Mouse (Mus musculus): Measurements from ENCODE around the gene Prex1.

The Prex1 gene

DNA sequence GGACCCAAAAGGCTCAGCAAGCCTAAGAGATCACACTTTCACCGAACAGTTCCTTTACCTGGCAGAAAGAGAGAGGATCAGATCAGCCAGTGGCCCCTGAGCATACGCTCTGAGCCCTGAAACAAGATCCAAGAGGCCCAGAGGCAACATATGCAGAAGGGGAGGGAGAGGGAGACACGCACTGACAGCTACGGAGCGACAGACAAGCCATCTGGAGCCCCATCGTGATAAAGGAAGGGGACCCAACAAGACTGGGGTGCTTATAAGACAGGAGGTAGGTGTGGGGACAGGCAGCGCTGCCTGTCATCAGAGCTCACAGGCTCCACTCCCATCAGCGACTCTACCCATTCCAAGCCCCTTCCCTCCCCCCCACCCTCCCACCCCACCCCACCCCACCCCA, 27.8 kb downstream of the Prex1 start:
- DNase-seq (ENCODE audit: low spot score) = no peak

DNA sequence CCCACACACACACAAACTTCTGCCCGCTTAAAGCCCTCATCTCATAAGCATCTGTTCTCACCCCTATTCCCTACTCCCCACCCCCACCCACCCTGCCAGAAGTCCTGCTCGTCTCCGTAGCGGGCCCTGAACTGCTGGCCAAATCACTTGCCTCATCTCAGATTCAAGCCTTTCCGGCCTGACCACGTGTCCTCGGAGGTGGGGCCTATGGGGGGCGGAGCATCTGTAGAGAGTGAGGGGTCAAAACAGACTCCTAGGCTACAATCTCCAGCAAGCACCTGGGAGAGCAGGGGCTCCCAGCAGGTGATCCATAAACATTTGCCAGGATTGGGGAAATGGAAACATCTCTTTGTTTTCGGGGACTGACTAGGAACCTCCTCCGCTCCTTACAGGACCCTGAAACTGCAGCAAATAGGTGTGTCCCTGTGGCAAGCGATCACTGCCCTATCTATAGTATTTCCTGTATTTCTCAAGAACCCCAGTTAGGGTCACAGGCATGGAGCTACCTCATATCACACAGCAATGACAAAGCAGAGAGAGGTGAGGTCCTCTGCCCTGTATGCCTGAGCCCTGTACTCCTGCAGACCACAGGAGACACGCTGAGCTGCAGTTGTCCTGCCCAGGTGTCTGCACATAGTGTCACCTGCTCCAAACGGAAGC, 29.6 kb downstream of the Prex1 start:
- peak; percentile 11 for DNase-seq (ENCODE audit: low spot score)

DNA sequence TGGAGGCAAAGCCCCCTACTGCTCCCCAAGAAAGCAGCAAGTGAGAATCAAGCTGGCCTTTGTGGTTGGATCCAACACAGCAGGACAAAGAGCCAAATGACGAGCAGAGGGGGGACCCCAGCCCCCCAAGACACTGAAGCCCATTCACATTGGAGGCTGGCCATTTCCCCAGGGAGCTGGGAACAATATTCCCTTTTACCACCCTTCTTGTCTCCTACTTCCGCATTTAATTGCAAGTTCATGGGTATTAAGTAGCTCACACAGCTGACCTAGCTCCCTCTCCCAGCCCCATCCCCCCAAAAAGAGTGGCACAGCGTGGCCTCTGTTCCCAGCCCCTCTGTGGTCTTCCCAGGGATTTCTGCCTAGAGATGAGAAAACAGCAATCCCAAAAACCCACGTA, 30.8 kb downstream of the Prex1 start:
- no peak for DNase-seq (ENCODE audit: low spot score)

DNA sequence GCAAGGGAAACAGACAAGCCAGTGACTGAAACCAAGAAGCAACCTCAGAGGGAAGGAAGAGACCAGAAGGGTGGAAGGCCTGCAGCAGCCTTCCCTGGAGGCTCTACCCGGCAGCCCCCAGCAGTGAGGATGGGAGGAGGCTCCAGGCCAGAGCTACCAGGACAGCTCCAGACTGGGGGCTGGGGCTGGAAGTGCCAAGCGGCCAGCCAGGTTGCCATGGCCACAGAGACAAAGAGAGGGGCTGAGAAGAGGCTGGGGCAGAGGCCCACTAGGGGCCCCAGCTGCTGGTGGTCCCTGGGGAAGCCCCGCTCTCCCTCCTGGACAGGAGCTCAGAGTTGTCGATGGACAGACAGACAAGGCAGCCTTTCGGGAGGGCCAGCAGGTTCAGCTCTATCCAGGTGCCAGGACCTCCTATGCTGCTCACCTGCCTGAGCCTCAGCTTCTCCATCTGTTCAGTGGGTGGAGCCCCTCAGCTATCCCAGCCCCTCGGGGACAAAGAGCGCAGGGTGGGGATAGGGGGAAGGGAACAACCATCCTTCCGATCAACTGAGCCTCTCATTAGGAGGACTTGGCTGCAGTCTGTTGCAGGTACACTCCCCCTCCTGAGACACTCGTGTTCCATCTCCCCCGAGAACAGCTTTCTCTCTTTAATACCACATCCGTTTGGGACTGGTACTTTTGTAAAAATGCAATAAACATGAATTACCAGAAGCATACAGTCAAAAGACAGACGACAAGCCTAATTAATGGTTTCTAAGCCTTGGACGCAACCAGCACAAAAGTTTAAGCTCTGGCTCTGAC, 34.5 kb downstream of the Prex1 start:
- DNase-seq (ENCODE audit: low spot score) = no peak

DNA sequence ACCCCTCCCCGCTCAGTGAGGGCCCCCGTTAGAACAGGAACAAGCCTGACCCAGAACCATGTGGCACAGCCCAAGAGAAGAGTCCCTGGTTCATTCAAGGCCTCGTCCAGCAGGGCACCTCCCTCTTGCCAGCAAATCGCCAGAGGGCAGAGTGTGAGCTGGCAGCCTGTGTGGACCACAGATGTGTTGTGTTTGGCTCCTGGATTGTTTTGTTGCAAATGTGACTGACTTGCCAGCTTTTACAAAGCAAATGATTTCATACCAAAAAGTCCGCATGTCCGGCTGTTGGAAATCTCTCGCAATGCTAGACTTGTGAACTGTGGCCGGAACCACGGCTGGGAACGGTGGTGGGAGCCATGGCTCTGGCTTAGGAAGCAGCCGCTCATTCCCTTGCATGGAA, 36.7 kb downstream of the Prex1 start:
- no peak for DNase-seq (ENCODE audit: low spot score)

DNA sequence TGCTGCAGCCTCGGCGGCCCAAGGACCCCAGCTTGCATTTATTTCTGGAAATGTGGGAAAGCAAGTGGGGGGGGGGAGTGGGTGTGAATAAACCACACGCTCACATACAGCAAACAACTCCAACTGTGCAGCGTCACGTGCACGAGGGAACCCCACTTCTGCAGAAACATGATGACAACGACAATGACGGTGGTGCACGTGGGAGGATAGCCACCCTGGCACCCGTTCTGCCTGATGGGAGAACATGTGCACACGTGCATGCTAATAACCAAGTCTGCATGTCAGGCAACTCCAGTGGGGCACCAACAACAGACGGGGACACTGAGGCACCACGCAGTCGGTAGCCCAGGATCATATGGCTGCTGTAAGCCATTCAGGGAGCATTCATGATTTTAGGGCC, 37.1 kb downstream of the Prex1 start:
- no peak for DNase-seq (ENCODE audit: low spot score)

DNA sequence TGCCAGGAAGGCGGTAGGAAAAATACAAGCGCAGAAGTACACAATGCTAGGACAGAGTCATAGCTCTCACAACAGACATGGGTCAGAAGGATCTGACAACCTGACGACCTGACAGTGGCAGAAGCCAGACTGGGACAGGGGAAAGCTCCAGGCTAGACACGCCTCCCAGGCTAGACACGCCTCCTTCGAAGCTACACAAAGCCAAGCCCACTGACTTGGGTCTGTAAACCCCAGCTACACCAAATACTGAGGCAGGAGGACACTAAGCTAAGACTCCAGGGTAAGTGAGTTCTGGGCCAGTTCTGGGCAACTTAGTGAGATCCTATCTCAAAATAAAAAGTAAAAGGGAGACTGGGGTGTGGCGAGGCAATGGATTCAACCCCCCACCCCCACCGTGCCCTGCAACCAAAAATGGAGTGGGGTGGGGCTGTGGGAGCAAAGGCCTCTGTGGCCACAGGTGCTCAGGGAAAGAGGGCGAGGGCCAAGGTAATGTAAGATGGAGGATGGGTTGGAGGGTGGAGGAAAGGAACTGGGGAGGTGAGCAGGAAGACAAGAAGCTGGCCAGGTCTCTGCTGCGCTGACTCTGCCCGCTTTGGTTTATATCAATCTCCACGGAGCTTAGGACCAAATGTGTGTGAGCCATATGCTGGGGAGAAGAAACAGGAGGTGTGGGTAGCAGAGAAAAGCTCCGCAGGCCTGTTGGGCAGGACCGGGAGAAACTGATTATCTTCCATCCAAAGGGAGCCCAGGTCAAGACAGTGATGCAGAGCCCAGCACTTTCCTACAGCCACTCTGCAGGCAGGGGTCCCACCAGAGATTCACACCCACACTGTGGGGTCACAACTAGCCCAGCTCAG, 37.8 kb downstream of the Prex1 start:
- DNase-seq (ENCODE audit: low spot score) = no peak

DNA sequence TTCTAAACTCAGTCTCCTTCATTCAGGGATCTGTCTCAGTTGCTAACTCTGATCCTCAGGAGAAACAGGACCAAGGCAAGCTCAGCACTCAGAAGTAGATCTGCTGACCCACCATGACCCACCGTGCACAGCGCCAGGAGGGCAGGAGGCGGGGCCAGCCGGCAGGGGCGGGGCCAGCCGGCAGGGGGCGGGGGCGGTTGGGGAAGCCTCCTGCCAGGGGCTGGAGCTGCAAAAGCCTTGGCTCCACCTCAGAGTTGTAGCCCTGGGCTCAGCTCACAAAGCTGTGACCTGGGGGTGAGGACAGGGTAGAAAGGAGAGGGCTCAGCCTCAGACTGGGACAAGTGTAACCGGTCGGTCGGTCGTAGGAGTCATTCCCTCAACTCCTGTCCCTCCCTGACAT, 38.9 kb downstream of the Prex1 start:
- DNase-seq (ENCODE audit: low spot score) = no peak

DNA sequence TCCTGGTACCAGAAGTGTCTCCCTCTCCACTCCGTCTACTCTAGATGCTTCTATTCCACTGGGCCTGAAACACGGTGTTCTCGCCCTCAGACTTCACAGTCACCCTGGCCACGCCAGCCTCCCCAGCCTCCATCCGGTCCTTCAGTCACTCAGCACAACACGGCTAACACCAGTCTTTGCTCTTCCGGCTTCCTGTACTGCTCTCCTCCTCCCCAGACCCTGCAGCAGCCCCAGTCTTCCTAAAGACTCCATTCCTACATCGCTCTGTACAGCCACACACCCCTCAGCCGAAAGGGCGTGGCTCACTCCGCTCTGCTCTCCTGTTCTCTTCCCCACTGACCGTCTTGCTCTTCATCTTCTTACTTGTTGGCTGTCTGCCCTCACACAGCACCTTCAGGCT, 39.7 kb downstream of the Prex1 start:
- DNase-seq (ENCODE audit: low spot score) = no peak

DNA sequence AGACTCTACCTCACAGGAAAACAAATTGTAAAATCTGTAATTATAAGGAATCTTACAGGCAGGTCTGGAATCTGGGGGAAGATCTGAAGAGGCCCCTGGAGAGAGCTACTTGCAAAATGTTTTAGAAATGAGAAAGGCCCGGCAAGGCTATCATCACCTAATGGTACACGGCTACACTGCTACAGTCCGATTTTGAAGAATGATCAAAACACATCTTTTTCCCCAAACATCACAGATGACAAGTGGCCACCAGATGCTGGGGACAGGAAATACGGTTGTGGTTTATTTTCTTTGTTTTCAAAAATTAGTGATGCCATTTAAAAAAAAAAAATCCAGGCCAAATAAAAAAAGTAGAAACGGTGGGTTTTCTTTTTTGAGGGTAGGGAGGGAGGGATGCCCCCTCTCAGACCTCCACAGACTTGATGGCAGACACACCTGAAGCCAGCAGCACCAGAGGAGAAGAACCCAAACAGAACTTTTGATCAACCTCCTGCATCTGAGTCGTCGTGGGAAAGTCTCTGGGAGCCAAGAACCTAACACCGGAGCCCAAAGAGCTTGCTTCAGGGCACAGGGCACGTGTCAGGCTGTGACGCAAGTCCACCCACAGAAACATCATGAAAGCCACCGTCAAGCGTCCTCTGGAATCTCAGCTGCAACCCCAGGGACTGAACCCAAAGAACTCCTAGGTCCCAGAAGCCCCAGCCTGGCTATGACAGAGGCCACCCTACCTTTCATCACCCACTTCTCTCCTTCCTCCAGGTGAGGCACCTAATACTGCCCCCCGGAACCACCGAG, 41.3 kb downstream of the Prex1 start:
- no peak for DNase-seq (ENCODE audit: low spot score)

DNA sequence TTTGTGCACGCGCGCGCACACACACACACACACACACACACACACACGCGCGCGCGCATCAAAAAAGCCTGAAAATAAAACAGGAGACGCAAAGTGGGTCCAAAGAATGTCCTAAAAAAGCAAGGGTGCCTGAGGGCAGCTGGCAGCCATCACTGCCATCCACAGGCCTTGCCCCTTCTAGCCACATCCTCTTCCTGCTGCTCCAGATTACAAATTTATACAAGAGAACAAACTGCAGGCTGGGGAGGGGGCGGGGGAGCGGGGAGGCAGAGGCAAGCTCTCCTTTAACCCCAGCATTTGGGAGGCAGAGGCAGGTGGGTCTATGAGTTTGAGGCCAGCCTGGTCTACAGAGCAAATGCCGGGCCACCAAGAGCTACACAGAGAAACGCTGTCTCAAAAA, 42.0 kb downstream of the Prex1 start:
- DNase-seq (ENCODE audit: low spot score) = no peak

DNA sequence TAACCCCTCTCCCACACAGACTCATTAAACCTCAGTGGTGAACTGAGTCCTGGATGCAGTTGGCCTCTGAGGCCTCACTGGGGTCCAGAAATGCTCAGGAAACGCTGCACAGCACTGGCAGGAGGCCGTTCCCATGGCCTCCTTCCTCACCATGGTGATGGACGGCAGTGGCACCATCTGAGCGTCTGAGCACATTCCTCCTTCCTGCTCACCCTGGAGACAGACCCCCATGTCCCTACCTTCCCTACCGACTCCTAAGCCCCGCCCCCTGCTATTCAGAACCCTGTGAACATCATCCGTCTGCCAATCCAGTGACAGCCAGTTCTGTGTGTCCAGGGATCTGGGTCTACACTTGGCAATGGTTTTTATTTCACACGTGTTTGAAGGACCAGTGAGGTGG, 42.6 kb downstream of the Prex1 start:
- no peak for DNase-seq (ENCODE audit: low spot score)

DNA sequence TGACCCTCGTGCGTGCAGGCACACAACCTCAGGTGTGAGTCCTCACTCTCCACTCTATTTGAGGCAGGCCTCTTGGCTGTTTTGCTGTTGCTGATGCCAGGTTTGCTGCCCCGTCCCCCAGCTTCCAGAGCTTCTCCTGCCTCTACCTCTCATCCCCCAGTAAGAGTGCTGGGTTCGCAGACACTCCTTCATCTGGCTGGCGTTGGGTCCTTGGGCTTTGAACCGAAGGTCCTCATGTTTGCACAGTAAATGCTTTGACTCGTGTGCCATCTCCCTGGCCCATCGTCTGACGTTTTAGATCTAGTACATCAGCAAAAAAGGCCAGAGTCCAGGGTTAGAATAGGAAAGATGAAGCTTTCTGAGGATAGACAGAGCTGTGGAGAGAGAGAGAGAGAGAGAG, 43.7 kb downstream of the Prex1 start:
- no peak for DNase-seq (ENCODE audit: low spot score)

DNA sequence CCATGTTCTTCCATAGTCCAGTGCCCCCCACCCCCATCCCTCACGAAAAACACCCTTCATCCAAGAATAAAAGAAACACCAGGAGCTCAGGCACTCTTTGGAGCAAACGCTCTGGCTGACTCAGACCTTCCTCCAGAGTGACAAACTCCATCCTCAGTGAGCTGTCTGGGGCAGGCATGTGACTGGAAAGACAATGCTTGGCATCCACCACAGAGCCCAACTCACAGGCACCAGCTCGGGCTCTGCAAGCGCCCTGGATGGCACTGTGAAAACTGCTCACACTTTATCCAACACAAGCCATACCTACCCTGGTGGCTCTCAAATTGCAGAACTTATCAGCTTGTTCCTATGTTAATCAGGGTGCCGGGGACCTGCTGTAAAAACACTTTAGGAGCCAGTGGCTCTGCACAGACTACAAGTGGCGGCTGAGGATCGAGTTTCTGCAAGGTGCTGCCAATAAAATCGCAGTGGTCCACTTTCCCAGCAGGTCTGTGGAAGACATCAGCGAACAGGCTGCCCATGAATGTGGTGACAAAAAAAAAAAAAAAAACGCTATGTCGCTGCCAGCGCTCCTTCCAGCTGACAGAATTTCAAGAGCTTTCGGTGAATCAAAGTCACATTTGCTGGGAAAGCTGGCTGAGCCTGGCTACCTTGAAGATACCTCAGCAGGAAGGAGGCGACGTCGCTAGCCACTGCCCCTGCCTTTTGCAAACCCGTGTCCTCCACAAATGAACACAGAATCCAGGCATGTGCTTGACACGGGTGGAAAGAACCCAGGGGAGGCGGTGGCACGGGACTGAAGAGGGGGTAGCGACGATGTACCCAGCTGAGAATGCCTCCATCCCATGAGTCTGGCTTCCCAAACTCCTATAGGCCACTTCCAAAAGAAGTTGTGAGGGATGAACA, 45.6 kb downstream of the Prex1 start:
- no peak for DNase-seq (ENCODE audit: low spot score)

DNA sequence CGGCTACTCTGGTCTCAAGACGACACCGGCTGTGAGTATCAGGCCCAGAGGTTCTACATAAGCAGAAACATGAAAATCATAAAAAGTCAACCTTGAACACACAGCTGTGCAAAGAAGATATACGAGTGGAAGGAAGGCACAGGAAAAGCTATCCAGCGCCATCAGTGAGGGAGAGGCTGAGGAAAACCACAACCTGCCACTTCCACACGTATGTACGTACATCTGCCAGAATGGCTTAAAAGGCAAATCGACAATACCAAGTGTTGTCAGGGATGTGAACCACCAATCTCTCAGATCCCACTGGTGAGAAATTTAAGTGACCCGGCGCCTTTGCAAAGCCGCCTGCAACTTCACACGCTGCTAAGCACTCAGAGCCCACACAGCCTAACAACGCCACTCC, 47.5 kb downstream of the Prex1 start:
- DNase-seq (ENCODE audit: low spot score) = no peak

DNA sequence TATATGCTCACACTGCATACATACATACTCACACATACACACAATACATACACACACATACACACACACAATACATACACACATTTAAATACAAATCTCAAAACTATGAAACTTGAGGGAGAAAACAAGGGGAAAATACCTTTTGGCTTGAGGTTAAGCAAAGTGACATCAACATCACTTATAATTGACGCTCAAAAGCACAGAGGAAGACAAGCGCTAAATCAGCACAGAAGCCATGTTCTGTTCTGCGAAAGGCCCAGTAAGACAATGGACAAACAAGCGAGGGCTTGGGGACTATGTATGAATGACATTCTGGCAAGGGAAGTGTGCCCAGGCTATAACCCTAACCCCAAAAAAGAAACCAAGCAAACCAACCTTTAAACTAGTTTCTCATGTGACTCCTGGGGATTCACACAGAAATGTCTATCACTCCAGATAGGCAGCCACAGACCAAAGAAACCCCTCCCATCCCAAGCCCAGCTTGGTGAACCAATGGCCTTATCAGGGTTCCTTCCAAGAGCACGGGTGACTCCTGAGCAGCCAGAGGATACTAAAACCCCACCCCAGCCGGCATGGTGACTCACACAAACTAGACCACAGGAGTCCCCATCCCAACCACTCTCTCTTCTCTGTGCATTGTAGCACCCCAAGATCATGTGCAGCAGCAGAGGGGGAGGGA, 48.2 kb downstream of the Prex1 start:
- DNase-seq (ENCODE audit: low spot score) = no peak

DNA sequence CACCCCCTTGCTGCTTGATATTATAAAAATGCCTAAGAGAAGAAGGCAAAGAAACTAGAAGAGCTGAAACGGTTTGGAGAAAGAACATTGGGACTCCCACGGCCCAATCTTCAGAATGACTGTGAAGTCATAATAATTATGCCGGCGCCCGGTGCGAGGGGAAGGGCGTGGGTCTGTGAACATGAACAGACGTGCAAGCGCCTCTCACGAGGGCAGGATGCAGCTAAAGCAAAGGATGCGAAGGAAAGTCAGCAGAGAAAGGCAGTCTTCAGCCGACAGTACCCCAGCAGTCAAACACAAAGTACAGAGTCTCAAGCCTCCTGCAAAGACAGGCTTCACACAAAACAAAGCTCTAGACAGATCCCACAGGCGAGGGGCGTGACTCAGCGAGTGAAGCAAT, 49.1 kb downstream of the Prex1 start:
- DNase-seq (ENCODE audit: low spot score) = no peak

DNA sequence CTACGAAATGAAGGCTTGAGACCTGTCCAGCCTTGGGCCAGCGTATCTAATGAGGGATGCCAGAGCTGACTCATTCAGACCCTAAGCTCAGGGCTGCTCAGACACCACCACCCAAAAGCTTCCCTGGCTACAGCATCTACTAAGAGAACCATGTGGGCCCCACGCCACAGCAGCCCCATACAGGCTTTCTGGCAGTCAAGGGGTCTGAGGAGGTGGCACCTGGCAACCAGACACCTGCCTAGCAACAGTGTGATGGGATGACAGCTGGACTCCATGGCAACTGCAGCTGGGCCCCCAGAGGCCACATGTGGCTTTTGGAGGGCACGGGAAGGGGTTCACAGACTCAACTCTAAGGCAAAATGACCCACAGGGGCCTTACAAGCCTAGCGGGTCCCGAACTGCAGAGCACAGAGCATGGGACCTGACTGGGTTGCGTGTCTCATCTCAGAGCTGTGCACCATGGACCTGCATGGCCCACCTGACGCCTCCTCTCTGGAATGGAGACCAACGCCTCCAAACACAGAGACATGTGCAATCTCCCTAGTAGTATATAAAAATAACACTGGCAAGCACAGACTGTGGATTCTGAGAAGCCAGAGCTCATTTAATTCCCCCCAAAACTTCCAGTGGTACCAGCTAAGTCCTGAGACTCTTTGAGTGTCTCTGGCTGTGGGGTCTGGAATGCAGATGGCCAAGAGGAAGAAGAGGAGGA, 50.2 kb downstream of the Prex1 start:
- no peak for DNase-seq (ENCODE audit: low spot score)

DNA sequence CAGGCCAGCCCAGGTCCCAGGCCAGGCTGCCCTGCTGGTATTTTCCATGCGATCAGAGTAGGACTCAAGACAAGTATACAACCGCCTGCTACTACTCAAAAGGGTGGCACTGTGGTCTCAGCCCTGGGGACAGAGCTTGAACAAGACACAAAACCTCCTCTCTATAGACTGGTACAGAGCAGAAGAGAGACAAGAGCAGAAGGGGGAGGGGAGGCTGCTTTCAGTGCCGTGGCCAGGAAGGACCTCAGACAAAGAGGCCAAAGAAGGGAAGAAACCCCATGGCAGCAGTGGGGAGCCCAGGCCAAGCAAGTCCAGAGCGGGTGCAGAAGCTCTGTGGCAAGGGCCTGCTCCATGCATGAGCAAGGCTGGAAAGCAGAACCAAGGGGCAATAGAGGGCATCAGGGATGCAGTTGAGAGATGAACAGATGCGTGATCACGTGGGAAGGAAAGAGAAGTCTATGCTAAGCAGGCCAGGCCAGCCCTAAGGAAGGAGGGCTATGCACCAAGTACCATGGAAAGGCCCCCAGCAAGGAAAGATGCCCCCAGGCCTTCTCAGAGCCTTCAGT, 51.0 kb downstream of the Prex1 start:
- no peak for DNase-seq (ENCODE audit: low spot score)

DNA sequence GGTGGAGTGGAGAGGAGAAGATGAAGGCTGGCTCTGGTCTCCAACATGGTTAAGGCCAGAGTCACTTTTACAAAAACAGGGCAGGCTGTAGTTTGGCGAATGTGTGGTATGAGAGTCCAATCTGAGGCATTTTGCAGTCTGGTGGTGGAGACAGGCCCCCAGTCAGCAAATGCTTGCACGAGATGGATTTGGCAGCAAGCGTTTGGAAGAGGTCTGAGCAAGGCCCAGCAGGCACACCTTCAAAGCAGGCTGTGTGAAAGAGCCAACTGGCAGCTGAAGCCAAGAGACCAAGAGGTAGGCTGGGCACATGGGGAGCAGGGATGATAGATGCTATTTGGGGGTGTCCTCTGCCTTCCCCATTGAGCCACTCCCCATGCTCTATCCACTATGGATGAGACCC, 51.7 kb downstream of the Prex1 start:
- DNase-seq (ENCODE audit: low spot score) = no peak

Data from urinary bladder, postnatal 25 days (tissue).